Mouse (Mus musculus): ENCODE results near the gene Gm10803.

- TF ChIP-seq GATA1 (IDR thresholded peaks at IDR 0.05; ENCODE audit: borderline replicate concordance, low read length) (no peak), FLI1 (IDR thresholded peaks at IDR 0.05; ENCODE audit: low read length) (no peak)
Observed at GRCm38 (mm10) chr2:93597145-93597544, 36.8 kb downstream of the Gm10803 start.

All from megakaryocyte, embryonic 14.5 days (primary cell).